Mouse (Mus musculus): ENCODE data around the gene Prkce. TPM values are rescaled to one million over a fixed set of nuclear protein-coding genes. Genes with fewer than 3 reads are reported as not detected.
A peak's percentile ranks its signal among the peaks of the same experiment; 100 is the strongest.

Gene Prkce
- total RNA-seq, 1 experiment, result 1.7 TPM

GRCm38 (mm10) chr17:86176722-86177121, 9.1 kb downstream of the Prkce start:
- H3K4me3 ChIP-seq (ENCODE audit: insufficient read depth in 1 of 2, low read depth in 1 of 2, low read length in 2 of 2, poor library complexity in 1 of 2, severe bottlenecking in 1 of 2), result no peak overlapping the region
- no peak overlapping the region for H3K27ac ChIP-seq (ENCODE audit: insufficient read depth, low read depth, low read length, poor library complexity, severe bottlenecking)
- H3K36me3 ChIP-seq (ENCODE audit: control insufficient read depth, insufficient read depth, low read length, poor library complexity, severe bottlenecking), result no peaks in the 10 kb centered on the region
- in situ Hi-C loops (cut with MboI; ENCODE audit: low sequenced_read_pairs in 2 of 2, unreplicated experiment in 2 of 2), result no loop called here
- no peaks in the 10 kb centered on the region for H3K9me3 ChIP-seq (ENCODE audit: control insufficient read depth, insufficient read depth, low read depth, low read length)
- DNase-seq (ENCODE audit: low read depth, low spot score), result no peak
- no peak overlapping the region for H3K9ac ChIP-seq (ENCODE audit: insufficient read depth, low read depth, low read length, poor library complexity, severe bottlenecking)
- H3K4me1 ChIP-seq (ENCODE audit: control insufficient read depth in 2 of 2, insufficient read depth in 2 of 2, low read length in 2 of 2, poor library complexity in 1 of 2), result peaks cover 0 to 2% of the 10 kb centered on the region in 2 experiments; a peak in 1 of 4 replicates
- no peak for TF ChIP-seq CHD2 (IDR thresholded peaks at IDR 0.05; ENCODE audit: low read depth, low read length)
- no peak for TF ChIP-seq HCFC1 (IDR thresholded peaks at IDR 0.05; ENCODE audit: borderline replicate concordance, insufficient read depth, low read length)
- TF ChIP-seq ZNF384 (IDR thresholded peaks at IDR 0.05; ENCODE audit: low read depth, low read length), result no peak
- no peak for TF ChIP-seq ZC3H11A (IDR thresholded peaks at IDR 0.05; ENCODE audit: borderline replicate concordance, low read depth, low read length)
- no peak for TF ChIP-seq MAFK (IDR thresholded peaks at IDR 0.05; ENCODE audit: insufficient read depth, low read depth, low read length)

GRCm38 (mm10) chr17:86183788-86184187, 16.2 kb downstream of the Prkce start:
- no peak overlapping the region for H3K27ac ChIP-seq (ENCODE audit: insufficient read depth, low read depth, low read length, poor library complexity, severe bottlenecking)
- H3K4me1 ChIP-seq (ENCODE audit: control insufficient read depth in 2 of 2, insufficient read depth in 2 of 2, low read length in 2 of 2, poor library complexity in 1 of 2), result no peaks in the 10 kb centered on the region
- no peak overlapping the region for H3K9ac ChIP-seq (ENCODE audit: insufficient read depth, low read depth, low read length, poor library complexity, severe bottlenecking)
- in situ Hi-C loops (cut with MboI; ENCODE audit: low sequenced_read_pairs in 2 of 2, unreplicated experiment in 2 of 2), result no loop called here
- H3K36me3 ChIP-seq (ENCODE audit: control insufficient read depth, insufficient read depth, low read length, poor library complexity, severe bottlenecking), result no peaks in the 10 kb centered on the region
- H3K4me3 ChIP-seq (ENCODE audit: insufficient read depth in 1 of 2, low read depth in 1 of 2, low read length in 2 of 2, poor library complexity in 1 of 2, severe bottlenecking in 1 of 2), result no peak overlapping the region
- TF ChIP-seq HCFC1 (IDR thresholded peaks at IDR 0.05; ENCODE audit: borderline replicate concordance, insufficient read depth, low read length), result no peak
- no peak for TF ChIP-seq MAFK (IDR thresholded peaks at IDR 0.05; ENCODE audit: insufficient read depth, low read depth, low read length)
- no peak for TF ChIP-seq ZC3H11A (IDR thresholded peaks at IDR 0.05; ENCODE audit: borderline replicate concordance, low read depth, low read length)
- no peak for TF ChIP-seq ZNF384 (IDR thresholded peaks at IDR 0.05; ENCODE audit: low read depth, low read length)
- no peak for TF ChIP-seq CHD2 (IDR thresholded peaks at IDR 0.05; ENCODE audit: low read depth, low read length)
- no peak for DNase-seq (ENCODE audit: low read depth, low spot score)
- no peaks in the 10 kb centered on the region for H3K9me3 ChIP-seq (ENCODE audit: control insufficient read depth, insufficient read depth, low read depth, low read length)

- Histone ChIP-seq H3K9ac (ENCODE audit: insufficient read depth, low read depth, low read length, poor library complexity, severe bottlenecking) (no peak overlapping the region), H3K4me1 (ENCODE audit: control insufficient read depth in 2 of 2, insufficient read depth in 2 of 2, low read length in 2 of 2, poor library complexity in 1 of 2) (no peaks in the 10 kb centered on the region), H3K4me3 (ENCODE audit: insufficient read depth in 1 of 2, low read depth in 1 of 2, low read length in 2 of 2, poor library complexity in 1 of 2, severe bottlenecking in 1 of 2) (no peak overlapping the region), H3K27ac (ENCODE audit: insufficient read depth, low read depth, low read length, poor library complexity, severe bottlenecking) (no peak overlapping the region), H3K9me3 (ENCODE audit: control insufficient read depth, insufficient read depth, low read depth, low read length) (no peaks in the 10 kb centered on the region), H3K36me3 (ENCODE audit: control insufficient read depth, insufficient read depth, low read length, poor library complexity, severe bottlenecking) (no peaks in the 10 kb centered on the region)
- TF ChIP-seq CHD2 (IDR thresholded peaks at IDR 0.05; ENCODE audit: low read depth, low read length) (no peak), ZNF384 (IDR thresholded peaks at IDR 0.05; ENCODE audit: low read depth, low read length) (no peak), ZC3H11A (IDR thresholded peaks at IDR 0.05; ENCODE audit: borderline replicate concordance, low read depth, low read length) (no peak), HCFC1 (IDR thresholded peaks at IDR 0.05; ENCODE audit: borderline replicate concordance, insufficient read depth, low read length) (no peak), MAFK (IDR thresholded peaks at IDR 0.05; ENCODE audit: insufficient read depth, low read depth, low read length) (no peak)
- DNase-seq (ENCODE audit: low read depth, low spot score), result no peak
- in situ Hi-C loops (cut with MboI; ENCODE audit: low sequenced_read_pairs in 2 of 2, unreplicated experiment in 2 of 2), result no loop called here
Observed at GRCm38 (mm10) chr17:86184552-86185209, 17.1 kb downstream of the Prkce start.

DNA sequence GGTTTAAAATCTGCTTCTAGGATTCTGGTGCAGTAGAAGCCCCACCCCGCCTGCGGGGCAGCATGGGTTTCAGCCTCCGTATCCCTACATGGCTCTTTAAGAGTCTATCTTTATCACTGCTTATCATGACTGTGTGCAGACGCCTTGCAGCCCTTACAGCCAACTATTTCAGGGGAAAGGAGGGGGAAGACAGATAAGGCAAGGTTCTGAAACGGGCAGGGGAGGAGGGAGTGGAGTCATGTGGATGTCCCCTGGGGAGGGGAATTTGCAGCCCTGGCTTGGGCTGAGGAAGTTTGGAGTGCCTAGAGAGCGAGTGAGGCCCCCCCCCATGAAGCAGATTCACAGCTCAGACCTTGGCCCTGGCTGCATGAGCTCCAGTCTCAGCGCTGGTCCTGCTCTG, 18.0 kb downstream of the Prkce start:
- Histone ChIP-seq H3K36me3 (ENCODE audit: control insufficient read depth, insufficient read depth, low read length, poor library complexity, severe bottlenecking) (no peaks in the 10 kb centered on the region), H3K9ac (ENCODE audit: insufficient read depth, low read depth, low read length, poor library complexity, severe bottlenecking) (no peak overlapping the region), H3K9me3 (ENCODE audit: control insufficient read depth, insufficient read depth, low read depth, low read length) (no peaks in the 10 kb centered on the region), H3K4me3 (ENCODE audit: insufficient read depth in 1 of 2, low read depth in 1 of 2, low read length in 2 of 2, poor library complexity in 1 of 2, severe bottlenecking in 1 of 2) (no peak overlapping the region), H3K4me1 (ENCODE audit: control insufficient read depth in 2 of 2, insufficient read depth in 2 of 2, low read length in 2 of 2, poor library complexity in 1 of 2) (no peaks in the 10 kb centered on the region), H3K27ac (ENCODE audit: insufficient read depth, low read depth, low read length, poor library complexity, severe bottlenecking) (peak overlapping the region; percentile 41; the same call in 1 of the 2 replicates)
- in situ Hi-C loops (cut with MboI; ENCODE audit: low sequenced_read_pairs in 2 of 2, unreplicated experiment in 2 of 2), result no loop called here
- TF ChIP-seq CHD2 (IDR thresholded peaks at IDR 0.05; ENCODE audit: low read depth, low read length) (no peak), ZC3H11A (IDR thresholded peaks at IDR 0.05; ENCODE audit: borderline replicate concordance, low read depth, low read length) (no peak), HCFC1 (IDR thresholded peaks at IDR 0.05; ENCODE audit: borderline replicate concordance, insufficient read depth, low read length) (no peak), ZNF384 (IDR thresholded peaks at IDR 0.05; ENCODE audit: low read depth, low read length) (no peak), MAFK (IDR thresholded peaks at IDR 0.05; ENCODE audit: insufficient read depth, low read depth, low read length) (no peak)
- no peak for DNase-seq (ENCODE audit: low read depth, low spot score)
